Mouse (Mus musculus) brown adipose tissue, adult 24 weeks (tissue): ENCODE data around the gene Gm9972. TPM values are rescaled to one million over a fixed set of nuclear protein-coding genes. Genes with fewer than 3 reads are reported as not detected.

ENCODE experiments used
- polyA plus RNA-seq: library from polyadenylated mRNA; stranded (reverse); fragments of >200 nt; gene quantifications from 2 replicates; pipeline ENCODE4 v1.2.4, GENCODE M21; 2012; ENCODE audit not compliant: missing spikeins, insufficient read depth, insufficient read length

The Gm9972 gene
- polyA plus RNA-seq, 1 experiment, result not detected

Other genes starting within 250 kb of the Gm9972 start
- gene Atp10b, start 114.1 kb downstream of the Gm9972 start, polyA plus RNA-seq, result not detected in 2 replicates